Mouse (Mus musculus) splenic B cell, adult 2 months (primary cell): ENCODE measurements around the gene Smco4.
"Not testable (repeated sequence)": the region's sequence is repeated elsewhere in the genome, so short reads cannot be mapped to it uniquely, and the experiment has no call there.

Source experiments
- DNase-seq: peaks from one replicate; pipeline ENCODE4 v3.0.0-alpha.2; 2011; ENCODE audit warnings: low read depth, low spot score
- H3K27me3 ChIP-seq: 2 replicates; pipeline ENCODE4 v1.6.1; 2012; ENCODE audit warnings: mild to moderate bottlenecking, low read length, moderate library complexity, mixed read lengths; ENCODE audit not compliant: control insufficient read depth, poor library complexity, insufficient read depth, severe bottlenecking
- H3K36me3 ChIP-seq: 2 replicates; pipeline ENCODE4 v1.6.1; 2012; ENCODE audit warnings: mild to moderate bottlenecking, low read length, moderate library complexity, mixed read lengths; ENCODE audit not compliant: control insufficient read depth, poor library complexity, insufficient read depth, severe bottlenecking

The Smco4 gene

DNA sequence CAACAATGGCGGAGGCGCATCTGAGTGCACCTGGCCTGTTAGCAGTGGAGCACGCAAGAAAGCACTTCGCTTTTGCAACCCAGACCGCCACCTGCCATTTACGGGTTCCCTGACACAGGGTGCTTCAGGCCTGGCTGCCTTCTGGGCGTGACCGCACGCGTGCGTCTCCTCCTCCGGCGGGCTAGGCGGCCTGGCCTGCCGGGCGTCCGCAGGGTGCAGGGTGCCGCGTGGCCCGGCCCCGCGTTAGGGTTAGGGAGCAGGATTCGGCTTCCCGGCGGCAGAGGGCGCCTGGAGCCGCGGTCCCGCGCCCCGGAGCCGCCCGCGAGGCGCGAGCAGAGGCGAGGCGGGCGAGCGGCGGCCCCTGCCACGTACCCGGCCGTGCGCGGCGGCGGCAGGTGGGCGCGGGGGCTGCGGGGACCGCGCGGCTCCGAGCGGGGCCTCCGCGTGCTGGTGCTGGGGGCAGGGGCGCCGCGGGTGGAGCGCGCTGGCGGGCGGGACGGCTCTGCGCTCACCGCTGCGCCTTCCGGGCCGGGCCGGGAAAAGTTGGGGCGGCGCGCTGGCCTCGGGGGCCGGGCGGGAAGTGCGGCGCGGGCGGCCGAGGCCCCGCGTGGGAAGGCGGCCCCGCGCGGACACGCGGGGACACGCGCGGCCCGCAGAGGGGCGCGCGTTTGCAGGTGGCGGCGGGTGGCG lies at the start of gene Smco4:
Smco4 (plus strand) TSS at position 198 of the 690 bp plus-strand sequence.
- no peaks in the 10 kb centered on the region for H3K36me3 ChIP-seq
- DNase-seq = peak; percentile 65
- H3K27me3 ChIP-seq = no peaks in the 10 kb centered on the region

DNA sequence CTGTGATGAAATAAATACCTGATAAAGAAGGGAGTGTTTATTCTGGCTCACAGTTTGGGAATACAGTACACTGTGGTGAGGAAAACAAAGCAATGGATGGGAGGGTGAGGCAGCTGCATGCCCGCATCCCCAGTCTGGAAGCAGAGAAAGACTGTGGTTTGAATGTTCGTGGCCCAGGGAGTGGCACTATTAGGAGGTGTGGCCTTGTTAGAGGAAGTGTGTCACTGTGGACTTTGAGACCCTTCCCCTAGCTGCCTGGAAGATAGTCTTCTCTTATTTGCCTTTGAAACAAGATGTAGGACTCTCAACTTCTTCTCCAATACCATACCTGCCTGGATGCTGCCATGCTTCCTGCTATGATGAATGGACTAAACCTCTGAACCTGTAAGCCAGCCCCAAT lies 45.8 kb upstream of the Smco4 start:
- no peaks in the 10 kb centered on the region for H3K36me3 ChIP-seq
- DNase-seq = no peak
- no peaks in the 10 kb centered on the region for H3K27me3 ChIP-seq

DNA sequence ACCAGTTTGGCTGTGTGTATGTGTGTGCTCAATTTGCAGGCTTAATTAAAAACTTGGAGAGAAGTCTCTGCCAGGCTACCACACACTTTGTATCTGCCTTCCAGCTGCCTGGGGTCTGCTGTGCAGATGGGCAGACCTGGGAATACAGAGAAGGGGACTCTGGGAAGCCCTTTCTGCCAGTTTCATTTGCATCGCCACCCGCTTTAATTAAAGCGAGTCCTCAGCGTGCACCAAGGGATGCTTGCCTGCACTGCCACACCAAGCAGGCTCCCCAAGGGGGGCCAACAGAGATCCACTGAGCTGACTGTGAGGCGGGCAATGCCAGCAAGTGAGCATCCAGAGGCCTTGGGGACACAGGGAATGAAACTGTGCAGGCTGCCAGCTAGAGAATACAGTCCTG lies 42.3 kb upstream of the Smco4 start:
- Histone ChIP-seq H3K36me3 (no peaks in the 10 kb centered on the region), H3K27me3 (no peaks in the 10 kb centered on the region)
- DNase-seq = no peak

DNA sequence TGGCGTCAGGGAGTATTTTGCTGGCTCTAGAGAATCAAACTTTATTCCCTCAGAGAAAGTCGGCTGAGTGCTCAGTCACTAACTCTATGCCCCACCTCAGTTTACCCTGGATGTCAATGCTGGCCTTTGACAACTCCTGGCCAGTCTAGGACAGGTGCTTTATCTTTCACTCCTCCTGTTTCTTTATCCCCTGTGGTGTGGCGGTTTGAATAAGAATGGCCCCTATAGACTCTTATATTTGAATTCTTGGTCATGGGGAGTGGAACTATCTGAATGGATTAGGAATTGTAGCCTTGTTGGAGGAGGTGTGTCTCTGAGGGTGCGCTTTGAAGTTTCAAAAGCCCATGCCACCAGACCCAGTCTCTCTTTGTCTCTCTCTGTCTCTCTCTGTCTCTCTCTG lies 21.0 kb upstream of the Smco4 start:
- H3K36me3 ChIP-seq = no peaks in the 10 kb centered on the region
- DNase-seq = no peak
- no peaks in the 10 kb centered on the region for H3K27me3 ChIP-seq

DNA sequence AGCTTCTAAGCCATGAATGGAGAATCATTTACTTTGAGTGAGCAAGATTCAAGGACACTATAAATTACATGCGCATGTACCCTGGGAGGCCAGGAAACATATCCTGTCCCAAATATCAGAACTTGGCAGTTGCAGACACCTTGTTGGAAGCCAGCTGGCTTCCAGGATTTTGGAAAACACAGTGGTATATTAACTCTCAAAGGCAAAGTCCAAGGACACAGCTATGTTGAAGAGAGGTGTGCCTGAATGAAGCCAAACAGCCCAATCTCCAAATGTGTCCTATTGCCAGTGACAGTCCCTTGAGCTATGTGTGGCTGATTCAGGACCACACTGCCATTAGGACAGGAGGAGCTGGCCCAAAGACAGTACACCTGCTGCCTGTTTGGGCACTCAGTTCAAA lies 20.0 kb upstream of the Smco4 start:
- no peak for DNase-seq
- no peaks in the 10 kb centered on the region for H3K36me3 ChIP-seq
- no peaks in the 10 kb centered on the region for H3K27me3 ChIP-seq

- no peak for DNase-seq
- H3K27me3 ChIP-seq = no peaks in the 10 kb centered on the region
- H3K36me3 ChIP-seq = no peaks in the 10 kb centered on the region
Measured at GRCm38 (mm10) chr9:15477556-15477955, 15.7 kb upstream of the Smco4 start.

DNA sequence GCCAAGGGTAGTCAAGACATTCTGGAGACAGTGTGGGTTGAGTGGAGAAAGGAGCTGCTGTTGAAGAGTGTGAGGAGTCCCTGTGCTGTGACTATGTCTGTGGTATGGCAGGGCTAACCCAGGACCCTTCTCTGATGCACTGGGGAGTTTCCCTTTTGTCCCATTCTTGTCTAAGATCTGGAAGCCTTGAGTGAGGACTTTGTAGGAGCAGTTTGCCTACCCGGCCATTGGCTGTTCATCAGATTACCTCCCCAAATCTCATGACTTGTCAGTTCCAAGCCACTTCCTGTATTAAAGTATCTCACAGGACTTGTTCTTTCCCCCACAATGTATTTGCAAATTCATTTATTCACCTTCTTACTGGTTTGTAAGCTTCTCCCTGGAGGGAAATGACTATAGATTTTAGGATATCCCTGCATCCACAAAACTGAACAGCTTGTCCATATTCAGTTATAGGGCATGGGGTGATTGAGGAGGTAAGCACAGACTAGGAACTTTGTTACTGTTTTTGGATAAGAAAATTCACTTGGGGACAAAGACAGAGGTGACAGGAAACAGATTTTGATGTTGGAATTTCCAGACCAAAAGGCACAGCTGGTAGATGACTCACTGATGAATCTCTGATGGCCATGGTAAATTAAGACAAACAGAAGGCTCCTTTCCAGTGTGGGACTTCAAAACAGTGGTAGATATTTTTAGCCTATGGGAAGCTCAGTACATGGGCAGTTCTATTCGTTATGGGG lies 5.4 kb upstream of the Smco4 start:
- no peak for DNase-seq
- Histone ChIP-seq H3K27me3 (no peaks in the 10 kb centered on the region), H3K36me3 (no peaks in the 10 kb centered on the region)

GRCm38 (mm10) chr9:15489293-15489692 lies 3.9 kb upstream of the Smco4 start:
- no peaks in the 10 kb centered on the region for H3K27me3 ChIP-seq
- no peak for DNase-seq
- H3K36me3 ChIP-seq = no peaks in the 10 kb centered on the region

GRCm38 (mm10) chr9:15490331-15491100 lies 2.7 kb upstream of the Smco4 start:
- no peak for DNase-seq
- H3K36me3 ChIP-seq = no peaks in the 10 kb centered on the region

GRCm38 (mm10) chr9:15491686-15492085 lies 1.5 kb upstream of the Smco4 start:
- Histone ChIP-seq H3K27me3 (no peaks in the 10 kb centered on the region), H3K36me3 (no peaks in the 10 kb centered on the region)
- DNase-seq = no peak

More at GRCm38 (mm10) chr9:15490331-15491100, 2.7 kb upstream of the Smco4 start:
- no peaks in the 10 kb centered on the region for H3K27me3 ChIP-seq

DNA sequence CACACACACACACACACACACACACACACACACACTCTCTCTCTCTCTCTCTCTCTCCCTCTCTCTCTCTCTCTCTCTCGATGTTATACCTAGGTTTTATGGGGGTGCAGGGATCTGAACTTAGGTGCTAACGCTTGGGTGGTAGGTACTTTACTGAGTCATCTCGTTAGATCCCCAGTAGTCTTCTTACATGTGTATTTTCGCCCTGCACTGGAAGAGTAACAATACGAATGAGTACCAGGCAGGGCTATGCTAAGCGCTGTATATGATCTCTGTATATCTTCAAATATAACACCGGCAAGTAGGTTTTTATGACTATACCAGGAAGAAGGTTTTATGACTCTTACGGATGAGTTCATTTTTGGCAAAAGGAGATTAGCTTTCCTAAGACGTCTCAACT lies 831 bp upstream of the Smco4 start:
- no peaks in the 10 kb centered on the region for H3K36me3 ChIP-seq
- no peaks in the 10 kb centered on the region for H3K27me3 ChIP-seq
- DNase-seq = no peak

GRCm38 (mm10) chr9:15493925-15494558 lies 810 bp downstream of the Smco4 start:
- no peaks in the 10 kb centered on the region for H3K36me3 ChIP-seq
- peak; percentile 17 for DNase-seq
- H3K27me3 ChIP-seq = no peaks in the 10 kb centered on the region

GRCm38 (mm10) chr9:15495281-15495680 lies 2.0 kb downstream of the Smco4 start:
- H3K36me3 ChIP-seq, DNase-seq, H3K27me3 ChIP-seq: not testable (repeated sequence)

DNA sequence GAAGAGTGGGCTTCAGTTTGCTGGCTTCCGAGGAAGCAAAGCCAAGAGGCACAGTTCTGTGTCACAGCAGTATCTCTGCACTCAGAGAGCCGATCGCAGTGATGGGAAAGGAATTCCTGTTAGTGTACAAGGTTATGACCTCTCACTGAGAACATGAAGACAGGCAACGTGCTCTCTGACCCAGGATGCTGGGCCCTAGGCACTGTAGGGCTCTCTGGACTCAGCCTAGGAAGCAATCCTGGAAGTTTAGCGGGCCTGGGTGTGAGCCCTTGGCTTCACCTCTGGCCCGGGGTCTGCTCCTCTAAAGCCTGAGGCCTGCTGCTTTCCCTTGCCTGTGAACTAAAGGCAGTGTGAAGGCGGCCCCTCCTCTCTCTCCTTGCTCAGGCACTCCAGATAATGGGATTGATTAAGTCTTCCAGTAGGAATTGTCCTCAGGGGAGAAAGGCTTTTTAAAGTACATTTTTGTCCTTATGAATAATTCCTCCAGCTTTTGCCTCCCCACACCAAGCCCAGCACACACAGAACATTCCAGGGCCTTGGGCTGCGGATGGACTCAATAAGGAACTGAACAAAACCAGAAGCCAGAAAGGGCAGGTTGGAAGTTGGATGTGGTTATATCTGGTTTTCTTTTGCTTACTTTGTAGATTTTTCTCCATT lies 2.8 kb downstream of the Smco4 start:
- Histone ChIP-seq H3K36me3 (no peaks in the 10 kb centered on the region), H3K27me3 (no peaks in the 10 kb centered on the region)
- no peak for DNase-seq
